Mouse (Mus musculus) megakaryocyte, embryonic 14.5 days (primary cell): ENCODE results near the gene Shisal2b.
"Not testable (repeated sequence)": the region's sequence is repeated elsewhere in the genome, so short reads cannot be mapped to it uniquely, and the experiment has no call there.

ENCODE experiments used
- FLI1 ChIP-seq: IDR thresholded peaks from 2 replicates; pipeline ENCODE4 v1.6.1; 2012; ENCODE audit warnings: low read length, inconsistent platforms, mixed read lengths
- GATA1 ChIP-seq: IDR thresholded peaks from 3 replicates; pipeline ENCODE4 v1.6.1; 2012; ENCODE audit warnings: mixed read lengths, low read length, inconsistent platforms, borderline replicate concordance

- TF ChIP-seq GATA1, FLI1: not testable (repeated sequence)
Measured at GRCm38 (mm10) chr13:104911006-104911405, 47.3 kb upstream of the Shisal2b start.
